Mouse (Mus musculus) liver, postnatal 0 days (tissue): ENCODE measurements around the gene Ypel3.

Experiments
- CTCF ChIP-seq: sonication (generic); IDR thresholded peaks from 2 replicates; pipeline ENCODE4 v1.5.1; 2016; ENCODE audit warnings: antibody characterized with exemption, low read depth
- EP300 ChIP-seq: IDR thresholded peaks from 2 replicates; pipeline ENCODE4 v1.6.1; 2016; ENCODE audit warnings: antibody characterized with exemption, low read depth, mild to moderate bottlenecking

DNA sequence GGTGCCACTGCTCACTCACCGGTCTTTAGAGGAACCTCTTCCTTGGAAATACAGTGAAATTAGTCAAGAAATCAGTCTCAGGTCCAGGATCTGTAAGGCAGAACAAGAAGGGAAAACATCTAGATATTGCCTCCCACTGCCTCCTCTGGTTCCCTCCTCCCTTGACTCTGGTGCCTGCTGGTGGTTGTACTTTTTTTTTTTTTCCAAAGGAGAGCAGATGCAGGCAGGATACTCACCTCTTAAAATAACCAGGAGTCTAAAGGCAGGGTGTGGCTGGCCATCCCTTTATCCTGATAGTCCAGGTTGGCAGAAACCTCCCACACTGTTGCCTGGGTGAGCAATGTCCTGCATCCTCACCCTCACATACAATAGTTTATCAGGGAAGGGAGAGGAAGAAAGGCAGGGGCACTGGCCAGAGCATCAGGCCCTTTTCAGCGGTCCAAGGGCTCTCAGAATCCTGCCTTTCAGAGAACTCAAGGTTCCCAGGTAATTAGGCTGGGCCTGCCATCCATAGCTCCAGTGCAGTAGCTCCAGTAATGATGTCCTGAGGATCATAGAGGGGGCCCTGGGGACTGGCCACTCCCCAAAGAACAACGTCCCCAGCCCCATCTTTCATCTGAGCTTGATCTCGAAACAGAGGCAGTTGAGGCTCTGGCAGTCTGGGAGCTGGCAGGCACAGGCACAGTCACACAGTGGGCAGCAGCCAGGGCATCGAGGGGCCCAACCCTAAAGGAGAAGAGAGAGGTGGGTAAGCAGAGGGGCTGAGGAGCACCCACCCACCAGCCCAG lies 23.7 kb downstream of the Ypel3 start:
- TF ChIP-seq EP300 (no peak), CTCF (no peak)
